Mouse (Mus musculus): Measurements from ENCODE around the gene Srxn1.

GRCm38 (mm10) chr2:152090486-152090885, 14.8 kb upstream of the Srxn1 start:
- TF ChIP-seq CTCF (IDR thresholded peaks at IDR 0.05; ENCODE audit: borderline replicate concordance, insufficient read depth, low read length) = no peak
- no peak for TF ChIP-seq POLR2A (IDR thresholded peaks at IDR 0.05; ENCODE audit: low read depth, low read length)

Measured in embryonic fibroblast, embryonic 13.5 days (primary cell).